Mouse (Mus musculus) G1E (cell line): ENCODE results near the gene Ero1lb. TPM values are rescaled to one million over a fixed set of nuclear protein-coding genes. Genes with fewer than 3 reads are reported as not detected.

Experiments used
- polyA plus RNA-seq: library from polyadenylated mRNA; stranded (reverse); fragments of >175 nt; gene quantifications from 2 replicates; pipeline ENCODE4 v1.2.3, GENCODE M21; 2012
- total RNA-seq, 2 experiments: library from RNA; stranded (forward) in 1 of 2; stranded (reverse) in 1 of 2; fragments of 200-1000 nt in 1 of 2; fragments of >200 nt in 1 of 2; fragmentation: Nextera tagmentation in 1 of 2; gene quantifications; 2 replicates each; pipeline ENCODE4 v1.2.3; 2014 to 2017

Gene Ero1lb
- total and polyA plus RNA-seq, 3 experiments, result 1.7 to 6.4 (median 2.1) TPM

Other genes with a start within 250 kb of the Ero1lb start
- 0.30 TPM in 1 of 2 replicates, not detected in the other for gene Actn2, start 225.1 kb upstream of the Ero1lb start, total RNA-seq (2014; fragmentation: Nextera tagmentation)
- gene Actn2, start 225.1 kb upstream of the Ero1lb start, total RNA-seq (2017), result 0.55 and 0.76 TPM in 2 replicates
- gene Actn2, start 225.1 kb upstream of the Ero1lb start, polyA plus RNA-seq, result not detected in 2 replicates
- 143 and 164 TPM in 2 replicates for gene Heatr1, start 170.8 kb upstream of the Ero1lb start, total RNA-seq (2014; fragmentation: Nextera tagmentation)
- 262 and 271 TPM in 2 replicates for gene Heatr1, start 170.8 kb upstream of the Ero1lb start, total RNA-seq (2017)
- 30.1 and 128 TPM in 2 replicates for gene Heatr1, start 170.8 kb upstream of the Ero1lb start, polyA plus RNA-seq
- gene Lgals8, start 100.9 kb upstream of the Ero1lb start, total RNA-seq (2014; fragmentation: Nextera tagmentation), result 120 and 128 TPM in 2 replicates
- 347 and 355 TPM in 2 replicates for gene Lgals8, start 100.9 kb upstream of the Ero1lb start, total RNA-seq (2017)
- gene Lgals8, start 100.9 kb upstream of the Ero1lb start, polyA plus RNA-seq, result 5.3 and 9.5 TPM in 2 replicates
- 1.9 and 2.0 TPM in 2 replicates for gene Edaradd, start 45.4 kb upstream of the Ero1lb start, total RNA-seq (2014; fragmentation: Nextera tagmentation)
- gene Edaradd, start 45.4 kb upstream of the Ero1lb start, total RNA-seq (2017), result 0.66 and 0.70 TPM in 2 replicates
- 0.07 TPM in 2 replicates for gene Edaradd, start 45.4 kb upstream of the Ero1lb start, polyA plus RNA-seq
- not detected in 2 replicates for gene Prl2c3, start 234.2 kb downstream of the Ero1lb start, total RNA-seq (2014; fragmentation: Nextera tagmentation)
- gene Prl2c3, start 234.2 kb downstream of the Ero1lb start, total RNA-seq (2017), result 0.27 TPM in 1 of 2 replicates, not detected in the other
- not detected in 2 replicates for gene Prl2c3, start 234.2 kb downstream of the Ero1lb start, polyA plus RNA-seq